Comparison of ENCODE assay signal across 33 mouse cellular contexts in the genomic region with DNA sequence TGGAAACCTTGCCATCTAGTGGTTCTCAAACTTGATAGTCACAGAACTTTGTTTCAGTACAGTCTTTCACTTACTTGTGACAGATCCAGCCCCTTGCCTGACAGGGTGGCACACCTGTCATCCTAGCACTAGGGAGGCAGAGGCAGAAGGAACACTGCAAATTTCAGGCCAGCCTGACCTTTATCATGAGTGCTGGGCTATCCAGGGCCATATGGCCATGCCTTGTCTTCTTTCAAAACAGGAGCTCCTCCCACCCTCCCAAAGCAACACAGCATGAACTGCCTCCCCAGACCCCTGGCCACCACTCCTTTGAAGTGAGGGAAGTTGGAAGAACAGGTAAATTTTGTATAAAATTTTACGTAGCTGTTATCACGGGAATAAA. TPM values are rescaled to one million over a fixed set of nuclear protein-coding genes. Genes with fewer than 3 reads are reported as not detected.
A peak's percentile ranks its signal among the peaks of the same experiment; 100 is the strongest.
DNase-seq lines count a peak whose midpoint lies in the region; ATAC-seq and TF ChIP-seq lines count a peak whose summit lies in the region.
"Had no signal": no experiment of that assay in that cellular context is flagged by ENCODE, and none has a peak within 500 bp of the region (broad histone marks: within the 10 kb centered on the region; RNA-seq: fewer than 3 reads in every experiment).

No protein-coding gene starts in this region.

- TF ChIP-seq CTCF in kidney, adult 2 months (conservative IDR thresholded peaks at IDR 0.05; ENCODE audit: insufficient read depth, insufficient read length, low read depth, low read length), result no peak
- TF ChIP-seq CTCF in liver, postnatal 0 days (IDR thresholded peaks at IDR 0.05; ENCODE audit: low read depth), result no peak
- no peak for TF ChIP-seq CTCF in small intestine, adult 2 months (IDR thresholded peaks at IDR 0.05; ENCODE audit: extremely low read depth, insufficient read length, insufficient replicate concordance, low read depth, low read length)

- TF ChIP-seq POLR2A in kidney, adult 2 months (IDR thresholded peaks at IDR 0.05; ENCODE audit: low read depth, low read length), result no peak
- TF ChIP-seq POLR2A in small intestine, adult 2 months (IDR thresholded peaks at IDR 0.05; ENCODE audit: low read depth, low read length), result no peak

- peak overlapping the region; percentile 33; the same call in 1 of the 2 replicates for H3K4me2 ChIP-seq in heart, embryonic 12.5 days
- peak overlapping the region; percentile 11; the same call in 1 of the 2 replicates for H3K4me2 ChIP-seq in liver, postnatal 0 days (ENCODE audit: low read depth, low read length)
- no peak overlapping the region for H3K4me2 ChIP-seq in liver, embryonic 11.5 days
- H3K4me2 ChIP-seq: embryonic facial prominence, embryonic 15.5 days; hindbrain, embryonic 12.5 days; limb, embryonic 15.5 days; lung, embryonic 14.5 days; midbrain, embryonic 12.5 days; neural tube, embryonic 15.5 days had no signal

- H3K4me1 ChIP-seq in heart, embryonic 12.5 days (replicated peaks), result peaks cover 35% of the 10 kb centered on the region
- peaks cover 29% of the 10 kb centered on the region for H3K4me1 ChIP-seq in kidney, adult 2 months (ENCODE audit: control insufficient read depth, insufficient read depth, low read length)
- H3K4me1 ChIP-seq in liver, postnatal 0 days (ENCODE audit: insufficient read depth), result peaks cover 27% of the 10 kb centered on the region
- H3K4me1 ChIP-seq in liver, embryonic 11.5 days (replicated peaks; ENCODE audit: control insufficient read depth, insufficient read depth, low read length), result peaks cover 28% of the 10 kb centered on the region
- peaks cover 39% of the 10 kb centered on the region for H3K4me1 ChIP-seq in small intestine, adult 2 months (ENCODE audit: control insufficient read depth, insufficient read depth, insufficient read length, low read length)
- H3K4me1 ChIP-seq: embryonic facial prominence, embryonic 15.5 days; hindbrain, embryonic 12.5 days; limb, embryonic 15.5 days; midbrain, embryonic 12.5 days; neural tube, embryonic 15.5 days had no signal

- 79% methylated on average over 2 of the region's 2 CpGs for WGBS in heart, embryonic 12.5 days
- 78% methylated on average over 2 of the region's 2 CpGs for WGBS in kidney, adult 2 months
- 91% methylated on average over 2 of the region's 2 CpGs for WGBS in liver, postnatal 0 days (ENCODE audit: insufficient replicate concordance)
- WGBS in liver, embryonic 11.5 days, result 80% methylated on average over 2 of the region's 2 CpGs
- 83% methylated on average over 2 of the region's 2 CpGs for WGBS in small intestine, adult 2 months

- H3K36me3 ChIP-seq in heart, embryonic 12.5 days, result peaks cover 13% of the 10 kb centered on the region
- peaks cover 2% of the 10 kb centered on the region; the same call in 1 of the 2 replicates for H3K36me3 ChIP-seq in kidney, adult 2 months (ENCODE audit: control insufficient read depth, insufficient read depth, low read length)
- H3K36me3 ChIP-seq in liver, postnatal 0 days (replicated peaks; ENCODE audit: insufficient read depth, low read length), result peaks cover 4% of the 10 kb centered on the region; the same call in 1 of the 2 replicates
- peaks cover 3% of the 10 kb centered on the region; the same call in 1 of the 2 replicates for H3K36me3 ChIP-seq in liver, embryonic 11.5 days (ENCODE audit: control insufficient read depth, insufficient read depth, low read length)
- H3K36me3 ChIP-seq in small intestine, adult 2 months (ENCODE audit: control insufficient read depth, insufficient read depth, low read length), result peaks cover 9% of the 10 kb centered on the region

- no peak overlapping the region for H3K9ac ChIP-seq in heart, embryonic 12.5 days
- H3K9ac ChIP-seq in liver, postnatal 0 days (replicated peaks), result peak overlapping the region; percentile 45
- no peak overlapping the region for H3K9ac ChIP-seq in liver, embryonic 11.5 days (ENCODE audit: low read depth, low read length)
- H3K9ac ChIP-seq: embryonic facial prominence, embryonic 15.5 days; hindbrain, embryonic 12.5 days; limb, embryonic 15.5 days; lung, embryonic 14.5 days; midbrain, embryonic 12.5 days; neural tube, embryonic 15.5 days had no signal

- H3K27ac ChIP-seq in heart, embryonic 12.5 days (ENCODE audit: poor library complexity, severe bottlenecking), result peak overlapping the region; percentile 28; the same call in 1 of the 2 replicates
- peak overlapping the region; percentile 44 for H3K27ac ChIP-seq in kidney, adult 2 months (ENCODE audit: insufficient read depth, low read depth, low read length)
- H3K27ac ChIP-seq in liver, postnatal 0 days (ENCODE audit: low read depth), result peak overlapping the region; percentile 84
- H3K27ac ChIP-seq in liver, embryonic 11.5 days (ENCODE audit: low read depth, low read length), result no peak overlapping the region
- H3K27ac ChIP-seq in small intestine, adult 2 months (ENCODE audit: insufficient read depth, low read depth, low read length), result peak overlapping the region; percentile 58; the same call in 1 of the 2 replicates
- H3K27ac ChIP-seq: embryonic facial prominence, embryonic 15.5 days; hindbrain, embryonic 12.5 days; limb, embryonic 15.5 days; midbrain, embryonic 12.5 days; neural tube, embryonic 15.5 days; stomach, postnatal 0 days had no signal

- DNase-seq in heart, adult 8-10 months (ENCODE audit: low spot score), result no peak
- DNase-seq in kidney, adult 2 months, result no peak
- no peak for DNase-seq in kidney, postnatal 4 days
- no peak for DNase-seq in liver, postnatal 0 days
- no peak for DNase-seq in liver, embryonic 11.5 days (ENCODE audit: low spot score)
- DNase-seq: adrenal gland, postnatal 36 days; B cell, adult 2 months; cerebellum, adult 11 months; cerebellum, adult 9-11 months; gastrocnemius, postnatal 10 days; left cerebral cortex, postnatal 4 days; right cerebral cortex, adult 18-20 months; thymus, adult 2 months; thymus, postnatal 4 days had no signal

- no peak for ATAC-seq in heart, embryonic 12.5 days (ENCODE audit: insufficient number of reproducible peaks, low FRiP score)
- no peak for ATAC-seq in liver, postnatal 0 days
- no peak for ATAC-seq in liver, embryonic 11.5 days (replicated peaks; ENCODE audit: low FRiP score)
- ATAC-seq: forebrain, embryonic 14.5 days had no signal

- no peak overlapping the region for H3K4me3 ChIP-seq in heart, embryonic 12.5 days
- no peak overlapping the region for H3K4me3 ChIP-seq in kidney, adult 2 months (ENCODE audit: insufficient read depth, low read depth, low read length)
- H3K4me3 ChIP-seq in liver, postnatal 0 days (ENCODE audit: low read depth, low read length), result no peak overlapping the region
- no peak overlapping the region for H3K4me3 ChIP-seq in liver, embryonic 11.5 days (ENCODE audit: low read depth, low read length)
- no peak overlapping the region for H3K4me3 ChIP-seq in small intestine, adult 2 months (ENCODE audit: low read depth, low read length)
- H3K4me3 ChIP-seq: embryonic facial prominence, embryonic 15.5 days; hindbrain, embryonic 12.5 days; limb, embryonic 15.5 days; midbrain, embryonic 12.5 days; neural tube, embryonic 15.5 days had no signal

- H3K9me3 ChIP-seq in heart, embryonic 12.5 days (replicated peaks), result no peaks in the 10 kb centered on the region
- no peaks in the 10 kb centered on the region for H3K9me3 ChIP-seq in liver, postnatal 0 days (ENCODE audit: low read length)
- no peaks in the 10 kb centered on the region for H3K9me3 ChIP-seq in liver, embryonic 11.5 days (ENCODE audit: control insufficient read depth, low read length)
- H3K9me3 ChIP-seq: embryonic facial prominence, embryonic 15.5 days; G1E; hindbrain, embryonic 12.5 days; limb, embryonic 15.5 days; midbrain, embryonic 12.5 days; neural tube, embryonic 15.5 days had no signal

- no peaks in the 10 kb centered on the region for H3K27me3 ChIP-seq in heart, embryonic 12.5 days (replicated peaks)
- H3K27me3 ChIP-seq in kidney, adult 2 months (replicated peaks; ENCODE audit: control insufficient read depth, insufficient read depth, low read length), result no peaks in the 10 kb centered on the region
- no peaks in the 10 kb centered on the region for H3K27me3 ChIP-seq in liver, postnatal 0 days (ENCODE audit: insufficient read depth, low read length)
- no peaks in the 10 kb centered on the region for H3K27me3 ChIP-seq in liver, embryonic 11.5 days (replicated peaks; ENCODE audit: control insufficient read depth, insufficient read depth, low read length)
- H3K27me3 ChIP-seq in small intestine, adult 2 months (ENCODE audit: control insufficient read depth, insufficient read depth, low read length), result no peaks in the 10 kb centered on the region
- H3K27me3 ChIP-seq: CH12.LX; embryonic facial prominence, embryonic 15.5 days; hindbrain, embryonic 12.5 days; limb, embryonic 15.5 days; midbrain, embryonic 12.5 days; neural tube, embryonic 15.5 days; Patski had no signal

- TF ChIP-seq EP300 in liver, postnatal 0 days (IDR thresholded peaks at IDR 0.05; ENCODE audit: low read depth), result no peak

RNA-seq across cellular contexts. Expression of a gene that starts 13.5 kb away (rescaled TPM):
- 2,859 and 2,900 TPM in 2 replicates for polyA plus RNA-seq in heart, embryonic 12.5 days (2016; fragmentation: Nextera tagmentation; extraction: Ambion mirVana)
- total RNA-seq in heart, adult 8-10 months (2022), result 100 to 1,000 TPM; 719 to 878 (median 816) TPM
- polyA plus RNA-seq in kidney, adult 2 months (2012; rRNA removed), result 665 and 667 TPM in 2 replicates
- 1,729 and 1,988 TPM in 2 replicates for polyA plus RNA-seq in liver, postnatal 0 days (2015; fragmentation: Nextera tagmentation; extraction: Ambion mirVana)
- polyA plus RNA-seq in liver, embryonic 11.5 days (2014; fragmentation: Nextera tagmentation; extraction: Ambion mirVana), result 3,525 and 3,814 TPM in 2 replicates
- 766 and 1,649 TPM in 2 replicates for polyA plus RNA-seq in small intestine, adult 2 months (2012; rRNA removed)

RNA-seq across cellular contexts. Expression of a gene that starts 31.9 kb away (rescaled TPM):
- 32.5 and 33.1 TPM in 2 replicates for polyA plus RNA-seq in heart, embryonic 12.5 days (2016; fragmentation: Nextera tagmentation; extraction: Ambion mirVana)
- total RNA-seq in heart, adult 8-10 months (2022), result 10 to 100 TPM; 13.7 to 18.5 (median 15.9) TPM
- polyA plus RNA-seq in kidney, adult 2 months (2012; rRNA removed), result 9.8 and 11.6 TPM in 2 replicates
- polyA plus RNA-seq in liver, postnatal 0 days (2015; fragmentation: Nextera tagmentation; extraction: Ambion mirVana), result 18.8 TPM in 2 replicates
- 83.6 and 95.7 TPM in 2 replicates for polyA plus RNA-seq in liver, embryonic 11.5 days (2014; fragmentation: Nextera tagmentation; extraction: Ambion mirVana)
- polyA plus RNA-seq in small intestine, adult 2 months (2012; rRNA removed), result 3.1 and 5.9 TPM in 2 replicates

RNA-seq across cellular contexts. Expression of a gene that starts 31.9 kb away (rescaled TPM):
- polyA plus RNA-seq in heart, embryonic 12.5 days (2016; fragmentation: Nextera tagmentation; extraction: Ambion mirVana), result 16.4 and 17.4 TPM in 2 replicates
- total RNA-seq in heart, adult 8-10 months (2022), result 10 to 100 TPM in 1 of 4 experiments, 1 to 10 TPM in 3; 8.0 to 10.3 (median 9.4) TPM
- polyA plus RNA-seq in kidney, adult 2 months (2012; rRNA removed), result 31.0 and 41.7 TPM in 2 replicates
- 3.3 and 3.6 TPM in 2 replicates for polyA plus RNA-seq in liver, postnatal 0 days (2015; fragmentation: Nextera tagmentation; extraction: Ambion mirVana)
- 15.5 and 16.7 TPM in 2 replicates for polyA plus RNA-seq in liver, embryonic 11.5 days (2014; fragmentation: Nextera tagmentation; extraction: Ambion mirVana)
- polyA plus RNA-seq in small intestine, adult 2 months (2012; rRNA removed), result 14.4 and 22.7 TPM in 2 replicates

RNA-seq across cellular contexts. Expression of a gene that starts 33.2 kb away (rescaled TPM):
- polyA plus RNA-seq in heart, embryonic 12.5 days (2016; fragmentation: Nextera tagmentation; extraction: Ambion mirVana), result not detected in 2 replicates
- total RNA-seq in heart, adult 8-10 months (2022), result not detected
- 0.42 and 0.67 TPM in 2 replicates for polyA plus RNA-seq in kidney, adult 2 months (2012; rRNA removed)
- 0.07 and 0.23 TPM in 2 replicates for polyA plus RNA-seq in liver, postnatal 0 days (2015; fragmentation: Nextera tagmentation; extraction: Ambion mirVana)
- 0.17 and 0.73 TPM in 2 replicates for polyA plus RNA-seq in liver, embryonic 11.5 days (2014; fragmentation: Nextera tagmentation; extraction: Ambion mirVana)
- not detected in 2 replicates for polyA plus RNA-seq in small intestine, adult 2 months (2012; rRNA removed)
- total RNA-seq: adrenal gland, adult 18-20 months; adrenal gland, postnatal 36 days; CH12.LX; common myeloid progenitor, adult 5-6 weeks; G1E; gastrocnemius, postnatal 10 days; layer of hippocampus, adult 18-20 months; layer of hippocampus, postnatal 14 days; left cerebral cortex, adult 8-10 months; left cerebral cortex, postnatal 4 days had no signal
- polyA plus RNA-seq: embryonic facial prominence, embryonic 15.5 days; forebrain, embryonic 14.5 days; frontal cortex, adult 2 months; G1E; hindbrain, embryonic 12.5 days; Patski; stomach, postnatal 0 days had no signal
